Mouse (Mus musculus): ENCODE measurements at regions not wholly inside any gene's neighbourhood (a gene's known extent, or its start where the extent isn't known, plus 50 kb on each side); places are given as distances from the start of the nearest gene placed in this dataset.

DNA sequence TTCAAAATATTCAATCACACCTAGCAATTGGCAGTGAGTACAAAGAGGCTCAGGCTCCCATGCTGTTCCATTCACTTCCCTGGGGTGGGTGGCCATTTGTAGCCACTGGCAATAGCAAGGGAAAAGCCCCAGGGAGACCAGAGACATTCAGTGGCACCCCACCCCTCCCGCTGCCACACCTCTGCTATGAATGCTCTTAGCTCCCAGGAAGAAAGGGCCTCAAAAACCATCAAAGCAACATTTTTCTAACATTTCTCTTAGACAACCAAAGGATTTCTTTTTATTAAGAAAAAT, 152.2 kb downstream of the Gm11361 start:
- no peak for DNase-seq (ENCODE audit: low spot score in 2 of 2)

GRCm38 (mm10) chr13:28408868-28409608, 151.7 kb downstream of the Gm11361 start:
- no peak for DNase-seq (ENCODE audit: low spot score in 2 of 2)

- no peak for DNase-seq (ENCODE audit: low spot score in 2 of 2)
Measured at GRCm38 (mm10) chr13:28400459-28400858, 143.1 kb downstream of the Gm11361 start.

All from urinary bladder, postnatal 4 days (tissue).